Mouse (Mus musculus) forebrain, embryonic 12.5 days (tissue): ENCODE data around the gene Il33. TPM values are rescaled to one million over a fixed set of nuclear protein-coding genes. Genes with fewer than 3 reads are reported as not detected.

Experiments used
- ATAC-seq: fragments of 200-750 bp; cut with Nextera tagmentation; 2 replicates; pipeline ENCODE4 v1.8.0; 2017; ENCODE audit warnings: moderate TSS enrichment; ENCODE audit not compliant: low FRiP score
- H3K27ac ChIP-seq: fragments of 300-500 bp; sonication (generic); 2 replicates; pipeline ENCODE4 v1.5.1; 2016; ENCODE audit warnings: mild to moderate bottlenecking
- H3K27me3 ChIP-seq: fragments of 300-500 bp; sonication (generic); 2 replicates; pipeline ENCODE4 v1.6.1; 2016; ENCODE audit warnings: mild to moderate bottlenecking
- H3K36me3 ChIP-seq: fragments of 300-500 bp; sonication (generic); replicated peaks from 2 replicates; pipeline ENCODE4 v1.6.1; 2016; ENCODE audit warnings: mild to moderate bottlenecking
- H3K4me1 ChIP-seq: fragments of 300-500 bp; sonication (generic); 2 replicates; pipeline ENCODE4 v1.6.1; 2016
- H3K4me2 ChIP-seq: fragments of 300-500 bp; sonication (generic); 2 replicates; pipeline ENCODE4 v1.6.1; 2016; ENCODE audit warnings: mild to moderate bottlenecking, moderate library complexity
- H3K4me3 ChIP-seq: fragments of 300-500 bp; sonication (generic); replicated peaks from 2 replicates; pipeline ENCODE4 v1.5.1; 2016; ENCODE audit warnings: mild to moderate bottlenecking
- H3K9ac ChIP-seq: fragments of 300-500 bp; sonication (generic); 2 replicates; pipeline ENCODE4 v1.6.1; 2016; ENCODE audit warnings: mild to moderate bottlenecking
- H3K9me3 ChIP-seq: fragments of 300-500 bp; sonication (generic); 2 replicates; pipeline ENCODE4 v1.6.1; 2016
- WGBS: fragments of 180-500 bp; shearing (Covaris S2); methylation state at CpG from one replicate; pipeline ENCODE4 v1.1.7; 2016; 5-methylcytosine and 5-hydroxymethylcytosine counted together
- polyA plus RNA-seq: library from polyadenylated mRNA; unstranded; fragments of >200 nt; fragmentation: Nextera tagmentation; extraction: Ambion mirVana; gene quantifications from 2 replicates; pipeline ENCODE4 v1.2.1, GENCODE M21; 2016

Gene Il33
- polyA plus RNA-seq, 1 experiment from 2014 or later: 0.52 TPM

GRCm38 (mm10) chr19:29895047-29895446 lies 29.9 kb upstream of the Il33 start:
- ATAC-seq: no peak
- Histone ChIP-seq H3K9me3 (no peaks in the 10 kb centered on the region), H3K4me2 (no peak overlapping the region), H3K9ac (no peak overlapping the region), H3K36me3 (no peaks in the 10 kb centered on the region), H3K4me1 (no peaks in the 10 kb centered on the region), H3K27me3 (no peaks in the 10 kb centered on the region), H3K27ac (no peak overlapping the region), H3K4me3 (no peak overlapping the region)
- WGBS: 58% methylated on average over 7 of the region's 7 CpGs

GRCm38 (mm10) chr19:29900318-29900717 lies 24.6 kb upstream of the Il33 start:
- no peak for ATAC-seq
- H3K9ac ChIP-seq: no peak overlapping the region
- 86% methylated on average over 3 of the region's 3 CpGs for WGBS
- no peaks in the 10 kb centered on the region for H3K9me3 ChIP-seq
- H3K27me3 ChIP-seq: no peaks in the 10 kb centered on the region
- no peaks in the 10 kb centered on the region for H3K36me3 ChIP-seq
- H3K4me2 ChIP-seq: no peak overlapping the region
- H3K27ac ChIP-seq: no peak overlapping the region
- no peak overlapping the region for H3K4me3 ChIP-seq
- no peaks in the 10 kb centered on the region for H3K4me1 ChIP-seq

GRCm38 (mm10) chr19:29902343-29903070 lies 22.4 kb upstream of the Il33 start:
- H3K9ac ChIP-seq: no peak overlapping the region
- no peak overlapping the region for H3K4me3 ChIP-seq
- 75% methylated on average over 4 of the region's 4 CpGs for WGBS
- no peak overlapping the region for H3K27ac ChIP-seq
- H3K4me2 ChIP-seq: no peak overlapping the region
- H3K36me3 ChIP-seq: no peaks in the 10 kb centered on the region
- no peaks in the 10 kb centered on the region for H3K27me3 ChIP-seq
- no peaks in the 10 kb centered on the region for H3K4me1 ChIP-seq
- no peaks in the 10 kb centered on the region for H3K9me3 ChIP-seq
- ATAC-seq: no peak

- Histone ChIP-seq H3K4me2 (no peak overlapping the region), H3K4me3 (no peak overlapping the region), H3K9me3 (no peaks in the 10 kb centered on the region), H3K27me3 (no peaks in the 10 kb centered on the region), H3K9ac (no peak overlapping the region), H3K4me1 (no peaks in the 10 kb centered on the region), H3K36me3 (no peaks in the 10 kb centered on the region), H3K27ac (no peak overlapping the region)
- ATAC-seq: no peak
- WGBS: 48% methylated on average over 1 of the region's 1 CpGs
Measured at GRCm38 (mm10) chr19:29905896-29906295, 19.0 kb upstream of the Il33 start.

GRCm38 (mm10) chr19:29909166-29909565 lies 15.7 kb upstream of the Il33 start:
- H3K4me2 ChIP-seq: no peak overlapping the region
- H3K36me3 ChIP-seq: no peaks in the 10 kb centered on the region
- no peak overlapping the region for H3K27ac ChIP-seq
- H3K9me3 ChIP-seq: no peaks in the 10 kb centered on the region
- no peak overlapping the region for H3K9ac ChIP-seq
- no peaks in the 10 kb centered on the region for H3K27me3 ChIP-seq
- H3K4me1 ChIP-seq: no peaks in the 10 kb centered on the region
- WGBS: 77% methylated on average over 1 of the region's 1 CpGs
- no peak for ATAC-seq
- no peak overlapping the region for H3K4me3 ChIP-seq

GRCm38 (mm10) chr19:29911919-29912318 lies 13.0 kb upstream of the Il33 start:
- no peaks in the 10 kb centered on the region for H3K9me3 ChIP-seq
- WGBS: 97% methylated on average over 6 of the region's 6 CpGs

GRCm38 (mm10) chr19:29917421-29917820 lies 7.5 kb upstream of the Il33 start:
- Histone ChIP-seq H3K4me1 (no peaks in the 10 kb centered on the region), H3K27me3 (no peaks in the 10 kb centered on the region), H3K9me3 (no peaks in the 10 kb centered on the region), H3K36me3 (no peaks in the 10 kb centered on the region), H3K9ac (no peak overlapping the region), H3K4me3 (no peak overlapping the region), H3K4me2 (no peak overlapping the region), H3K27ac (no peak overlapping the region)
- ATAC-seq: no peak
- 83% methylated on average over 5 of the region's 5 CpGs for WGBS

More at GRCm38 (mm10) chr19:29911919-29912318, 13.0 kb upstream of the Il33 start:
- H3K4me2 ChIP-seq: no peak overlapping the region
- no peak overlapping the region for H3K4me3 ChIP-seq
- no peak overlapping the region for H3K27ac ChIP-seq
- ATAC-seq: no peak
- no peak overlapping the region for H3K9ac ChIP-seq
- H3K4me1 ChIP-seq: no peaks in the 10 kb centered on the region
- H3K27me3 ChIP-seq: no peaks in the 10 kb centered on the region
- H3K36me3 ChIP-seq: no peaks in the 10 kb centered on the region

GRCm38 (mm10) chr19:29926101-29926755 lies 1.3 kb downstream of the Il33 start:
- H3K27me3 ChIP-seq: 0 out of 2 replicates have a peak, but pooled peaks cover 4% of the 10 kb centered on the region
- H3K4me2 ChIP-seq: no peak overlapping the region
- no peaks in the 10 kb centered on the region for H3K9me3 ChIP-seq
- WGBS: 77% methylated on average over 12 of the region's 12 CpGs
- no peak overlapping the region for H3K4me3 ChIP-seq
- no peaks in the 10 kb centered on the region for H3K4me1 ChIP-seq
- H3K36me3 ChIP-seq: no peaks in the 10 kb centered on the region
- H3K27ac ChIP-seq: no peak overlapping the region
- ATAC-seq: no peak
- H3K9ac ChIP-seq: no peak overlapping the region

GRCm38 (mm10) chr19:29930296-29930695 lies 5.4 kb downstream of the Il33 start:
- no peak overlapping the region for H3K4me3 ChIP-seq
- no peak overlapping the region for H3K27ac ChIP-seq
- WGBS: 83% methylated on average over 5 of the region's 5 CpGs
- 0 out of 2 replicates have a peak, but pooled peaks cover 4% of the 10 kb centered on the region for H3K27me3 ChIP-seq
- H3K4me1 ChIP-seq: no peaks in the 10 kb centered on the region
- no peak overlapping the region for H3K4me2 ChIP-seq
- H3K9me3 ChIP-seq: no peaks in the 10 kb centered on the region
- no peaks in the 10 kb centered on the region for H3K36me3 ChIP-seq
- no peak overlapping the region for H3K9ac ChIP-seq
- ATAC-seq: no peak

GRCm38 (mm10) chr19:29937445-29937844 lies 12.5 kb downstream of the Il33 start:
- H3K27ac ChIP-seq: no peak overlapping the region
- 62% methylated on average over 8 of the region's 8 CpGs for WGBS
- no peak overlapping the region for H3K4me2 ChIP-seq
- no peak overlapping the region for H3K4me3 ChIP-seq
- H3K9me3 ChIP-seq: no peaks in the 10 kb centered on the region
- H3K9ac ChIP-seq: no peak overlapping the region
- H3K27me3 ChIP-seq: no peaks in the 10 kb centered on the region
- H3K36me3 ChIP-seq: no peaks in the 10 kb centered on the region
- H3K4me1 ChIP-seq: no peaks in the 10 kb centered on the region
- ATAC-seq: no peak

- H3K9me3 ChIP-seq: no peaks in the 10 kb centered on the region
- H3K27me3 ChIP-seq: no peaks in the 10 kb centered on the region
- H3K4me3 ChIP-seq: no peak overlapping the region
- H3K4me2 ChIP-seq: no peak overlapping the region
- ATAC-seq: no peak
- WGBS: 62% methylated on average over 6 of the region's 6 CpGs
- H3K27ac ChIP-seq: no peak overlapping the region
- no peaks in the 10 kb centered on the region for H3K4me1 ChIP-seq
- no peaks in the 10 kb centered on the region for H3K36me3 ChIP-seq
- no peak overlapping the region for H3K9ac ChIP-seq
Measured at GRCm38 (mm10) chr19:29940239-29940638, 15.3 kb downstream of the Il33 start.

- no peaks in the 10 kb centered on the region for H3K9me3 ChIP-seq
- no peak for ATAC-seq
- H3K27me3 ChIP-seq: no peaks in the 10 kb centered on the region
- peaks cover 8% of the 10 kb centered on the region for H3K4me1 ChIP-seq
- H3K9ac ChIP-seq: no peak overlapping the region
- H3K4me3 ChIP-seq: no peak overlapping the region
- H3K36me3 ChIP-seq: no peaks in the 10 kb centered on the region
- no peak overlapping the region for H3K4me2 ChIP-seq
- WGBS: 78% methylated on average over 7 of the region's 7 CpGs
- H3K27ac ChIP-seq: no peak overlapping the region
Measured at GRCm38 (mm10) chr19:29941208-29941607, 16.3 kb downstream of the Il33 start.

GRCm38 (mm10) chr19:29942358-29942757 lies 17.4 kb downstream of the Il33 start:
- Histone ChIP-seq H3K9ac (no peak overlapping the region), H3K27me3 (no peaks in the 10 kb centered on the region), H3K4me2 (no peak overlapping the region), H3K36me3 (no peaks in the 10 kb centered on the region), H3K27ac (no peak overlapping the region), H3K4me1 (peaks cover 13% of the 10 kb centered on the region), H3K9me3 (no peaks in the 10 kb centered on the region), H3K4me3 (no peak overlapping the region)
- no peak for ATAC-seq
- 82% methylated on average over 6 of the region's 6 CpGs for WGBS
